Mouse (Mus musculus) limb, embryonic 11.5 days (tissue): ENCODE results near the gene B4galnt1. TPM values are rescaled to one million over a fixed set of nuclear protein-coding genes. Genes with fewer than 3 reads are reported as not detected.

ENCODE experiments used
- ATAC-seq: fragments of 200-750 bp; cut with Nextera tagmentation; 2 replicates; pipeline ENCODE4 v1.8.0; 2017; ENCODE audit warnings: low read depth; ENCODE audit not compliant: insufficient number of reproducible peaks, low FRiP score, low TSS enrichment
- DNase-seq: peaks from one replicate; pipeline ENCODE4 v3.0.0-alpha.2; 2015; ENCODE audit warnings: low spot score
- H3K27ac ChIP-seq: fragments of 300-500 bp; sonication (generic); replicated peaks from 2 replicates; pipeline ENCODE4 v1.5.1; 2014; ENCODE audit warnings: low read depth, mild to moderate bottlenecking, low read length
- H3K27me3 ChIP-seq: fragments of 300-500 bp; sonication (generic); 2 replicates; pipeline ENCODE4 v1.6.1; 2014; ENCODE audit warnings: mild to moderate bottlenecking, low read length, mixed read lengths; ENCODE audit not compliant: control insufficient read depth, insufficient read depth
- H3K36me3 ChIP-seq: fragments of 300-500 bp; sonication (generic); 2 replicates; pipeline ENCODE4 v1.6.1; 2014; ENCODE audit warnings: mild to moderate bottlenecking, low read length, moderate library complexity, mixed read lengths; ENCODE audit not compliant: control insufficient read depth, insufficient read depth
- H3K4me1 ChIP-seq: fragments of 300-500 bp; sonication (generic); 2 replicates; pipeline ENCODE4 v1.6.1; 2014; ENCODE audit warnings: low read length, mixed read lengths; ENCODE audit not compliant: control insufficient read depth, insufficient read depth
- H3K4me2 ChIP-seq: fragments of 300-500 bp; sonication (generic); 2 replicates; pipeline ENCODE4 v1.6.1; 2014; ENCODE audit warnings: low read depth, mild to moderate bottlenecking, moderate library complexity; ENCODE audit not compliant: severe bottlenecking
- H3K4me3 ChIP-seq: fragments of 300-500 bp; sonication (generic); 2 replicates; pipeline ENCODE4 v1.5.1; 2014; ENCODE audit warnings: low read depth, low read length
- H3K9ac ChIP-seq: fragments of 300-500 bp; sonication (generic); 2 replicates; pipeline ENCODE4 v1.6.1; 2014; ENCODE audit warnings: mild to moderate bottlenecking, low read length
- H3K9me3 ChIP-seq: fragments of 300-500 bp; sonication (generic); 2 replicates; pipeline ENCODE4 v1.6.1; 2016; ENCODE audit warnings: low read length; ENCODE audit not compliant: control insufficient read depth
- WGBS: fragments of 180-500 bp; shearing (Covaris S2); extraction: QIAGEN DNeasy Blood & Tissue Kit; methylation state at CpG from one replicate; pipeline ENCODE4 v1.1.7; 2014; 5-methylcytosine and 5-hydroxymethylcytosine counted together
- polyA plus RNA-seq: library from polyadenylated mRNA; unstranded; fragments of >200 nt; fragmentation: Nextera tagmentation; extraction: Ambion mirVana; gene quantifications from 2 replicates; pipeline ENCODE4 v1.2.1, GENCODE M21; 2014

B4galnt1 gene
- polyA plus RNA-seq, 1 experiment from 2014 or later = 3.4 TPM

DNA sequence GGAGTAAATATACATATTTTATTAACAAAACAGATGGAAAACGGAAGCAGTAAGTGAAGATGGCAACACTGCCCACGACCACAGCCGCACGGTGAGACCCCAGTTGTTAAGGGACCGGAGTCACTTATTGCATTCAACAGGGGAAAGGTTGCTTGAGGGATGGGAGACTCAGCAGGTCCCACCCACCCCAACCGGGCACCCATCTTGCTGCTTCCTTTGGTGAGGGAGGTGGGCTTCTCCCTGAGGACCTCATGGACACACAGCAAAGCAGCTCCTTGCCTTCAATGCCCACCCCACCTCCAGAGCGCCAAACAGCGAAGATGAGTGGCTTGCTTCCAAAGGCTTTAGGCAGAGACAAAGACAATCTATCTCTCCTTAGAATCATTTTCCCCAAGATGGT, 32.1 kb downstream of the B4galnt1 start:
- DNase-seq (no peak), ATAC-seq (no peak)
- H3K4me2 ChIP-seq = no peak overlapping the region
- H3K9me3 ChIP-seq = no peaks in the 10 kb centered on the region
- H3K36me3 ChIP-seq = peaks cover 21% of the 10 kb centered on the region; the same call in 1 of the 2 replicates
- H3K27ac ChIP-seq = no peak overlapping the region
- H3K4me3 ChIP-seq = no peak overlapping the region
- H3K4me1 ChIP-seq = peaks cover 13% of the 10 kb centered on the region
- no peaks in the 10 kb centered on the region for H3K27me3 ChIP-seq
- WGBS = 92% methylated on average over 8 of the region's 8 CpGs
- H3K9ac ChIP-seq = no peak overlapping the region

DNA sequence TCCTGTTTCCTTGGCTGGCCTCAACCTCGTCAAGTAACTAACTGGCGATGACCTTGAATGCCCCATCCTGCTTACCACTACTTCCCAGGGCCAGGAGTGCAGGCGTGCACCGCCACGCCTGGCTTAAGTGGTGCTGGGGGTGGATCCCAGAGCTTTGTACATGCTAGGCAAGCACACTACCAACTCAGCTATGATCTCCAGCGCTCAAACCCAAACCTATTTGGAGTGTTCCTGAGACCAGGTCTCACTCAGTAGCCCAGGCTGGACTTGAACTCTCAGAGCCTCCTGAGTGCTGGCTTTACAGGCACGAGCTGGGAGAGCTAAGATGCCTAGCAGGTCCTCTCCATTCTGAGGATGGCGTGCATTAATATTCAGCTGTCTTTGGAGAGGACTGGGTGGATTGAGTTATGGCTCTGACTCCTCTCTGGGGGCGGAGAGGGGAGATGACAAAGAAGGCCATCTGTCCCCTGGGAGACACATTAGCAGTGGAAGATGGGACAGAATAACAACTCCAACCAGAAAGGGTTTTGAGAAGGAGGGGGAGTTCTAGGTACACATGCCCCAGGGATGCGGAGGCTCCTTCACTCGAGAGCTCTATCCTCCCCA, 32.6 kb downstream of the B4galnt1 start:
- Histone ChIP-seq H3K27me3 (no peaks in the 10 kb centered on the region), H3K4me3 (no peak overlapping the region), H3K4me2 (no peak overlapping the region), H3K9me3 (no peaks in the 10 kb centered on the region), H3K9ac (no peak overlapping the region), H3K4me1 (peaks cover 13% of the 10 kb centered on the region), H3K27ac (no peak overlapping the region), H3K36me3 (peaks cover 23% of the 10 kb centered on the region; the same call in 1 of the 2 replicates)
- ATAC-seq = no peak
- DNase-seq = no peak
- WGBS = 91% methylated on average over 11 of the region's 11 CpGs

DNA sequence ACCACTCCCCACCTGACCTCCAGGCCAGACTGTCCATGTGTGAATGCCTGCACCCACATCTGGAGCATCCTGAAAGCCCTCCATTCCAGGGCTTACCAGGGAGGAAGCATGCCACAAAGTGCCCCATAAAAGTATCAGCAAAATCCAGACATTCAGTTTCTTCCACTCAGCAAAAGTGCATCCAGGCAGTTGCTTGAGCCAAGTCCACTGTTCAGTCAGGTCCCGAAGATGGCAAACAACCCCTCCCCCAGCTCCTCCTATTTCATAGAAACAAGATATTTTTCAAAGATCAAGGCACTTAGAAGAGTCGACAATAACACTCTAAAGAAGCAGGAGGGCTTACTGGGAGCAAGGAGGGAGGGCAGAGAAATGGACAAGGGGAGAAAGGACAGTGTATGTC, 33.5 kb downstream of the B4galnt1 start:
- DNase-seq (no peak), ATAC-seq (no peak)
- no peak overlapping the region for H3K27ac ChIP-seq
- H3K4me2 ChIP-seq = no peak overlapping the region
- WGBS = 70% methylated on average over 2 of the region's 2 CpGs
- no peak overlapping the region for H3K4me3 ChIP-seq
- no peaks in the 10 kb centered on the region for H3K27me3 ChIP-seq
- H3K9me3 ChIP-seq = no peaks in the 10 kb centered on the region
- no peak overlapping the region for H3K9ac ChIP-seq
- peaks cover 20% of the 10 kb centered on the region; the same call in 1 of the 2 replicates for H3K36me3 ChIP-seq
- peaks cover 13% of the 10 kb centered on the region for H3K4me1 ChIP-seq

DNA sequence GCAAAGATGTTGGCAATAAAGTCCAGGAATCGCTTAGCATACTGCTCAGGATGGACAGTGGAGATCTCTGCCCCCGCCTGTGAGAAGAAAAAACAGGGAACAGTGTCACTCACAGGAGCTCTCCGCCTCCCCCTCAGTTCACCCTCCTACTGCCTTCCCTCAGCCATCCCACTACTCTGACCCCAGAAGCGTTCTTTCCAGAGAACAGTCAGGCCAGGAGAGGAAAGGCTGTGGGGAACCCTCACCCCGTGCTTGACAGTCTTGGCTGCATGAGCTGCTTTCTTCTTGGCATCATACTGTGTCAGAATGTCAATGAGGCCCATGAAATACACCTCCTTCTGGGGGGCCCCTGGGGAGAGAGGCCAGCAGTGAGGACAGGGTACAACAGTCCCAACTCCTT, 34.0 kb downstream of the B4galnt1 start:
- no peak for DNase-seq
- WGBS = 74% methylated on average over 5 of the region's 5 CpGs
- peaks cover 23% of the 10 kb centered on the region for H3K36me3 ChIP-seq
- H3K27ac ChIP-seq = no peak overlapping the region
- H3K27me3 ChIP-seq = no peaks in the 10 kb centered on the region
- no peaks in the 10 kb centered on the region for H3K9me3 ChIP-seq
- peaks cover 13% of the 10 kb centered on the region for H3K4me1 ChIP-seq
- no peak overlapping the region for H3K9ac ChIP-seq
- no peak overlapping the region for H3K4me3 ChIP-seq
- ATAC-seq = no peak
- no peak overlapping the region for H3K4me2 ChIP-seq

DNA sequence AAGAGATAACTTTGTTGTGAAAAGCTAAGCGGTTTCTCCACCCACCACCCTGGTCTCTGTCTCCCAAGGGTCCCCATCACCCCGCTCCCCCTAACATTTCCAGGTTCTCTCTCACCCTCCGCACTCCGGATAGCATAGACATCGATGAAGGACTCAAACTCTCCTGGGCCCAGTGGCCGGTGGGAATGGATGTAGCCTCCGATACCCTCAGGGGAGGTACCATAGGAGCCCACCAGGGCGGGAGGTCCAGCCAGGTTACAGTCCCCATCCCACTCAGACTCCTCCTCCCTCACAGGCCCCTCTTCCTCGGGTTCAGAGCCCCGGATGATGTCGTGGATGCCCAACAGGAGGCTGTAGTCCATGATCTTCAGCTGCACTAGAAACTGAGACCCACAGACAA, 34.4 kb downstream of the B4galnt1 start:
- no peak overlapping the region for H3K9ac ChIP-seq
- H3K27me3 ChIP-seq = no peaks in the 10 kb centered on the region
- H3K27ac ChIP-seq = no peak overlapping the region
- ATAC-seq = no peak
- DNase-seq = no peak
- no peak overlapping the region for H3K4me2 ChIP-seq
- WGBS = 83% methylated on average over 11 of the region's 11 CpGs
- peaks cover 10% of the 10 kb centered on the region for H3K4me1 ChIP-seq
- H3K4me3 ChIP-seq = no peak overlapping the region
- H3K36me3 ChIP-seq = peaks cover 23% of the 10 kb centered on the region
- no peaks in the 10 kb centered on the region for H3K9me3 ChIP-seq

DNA sequence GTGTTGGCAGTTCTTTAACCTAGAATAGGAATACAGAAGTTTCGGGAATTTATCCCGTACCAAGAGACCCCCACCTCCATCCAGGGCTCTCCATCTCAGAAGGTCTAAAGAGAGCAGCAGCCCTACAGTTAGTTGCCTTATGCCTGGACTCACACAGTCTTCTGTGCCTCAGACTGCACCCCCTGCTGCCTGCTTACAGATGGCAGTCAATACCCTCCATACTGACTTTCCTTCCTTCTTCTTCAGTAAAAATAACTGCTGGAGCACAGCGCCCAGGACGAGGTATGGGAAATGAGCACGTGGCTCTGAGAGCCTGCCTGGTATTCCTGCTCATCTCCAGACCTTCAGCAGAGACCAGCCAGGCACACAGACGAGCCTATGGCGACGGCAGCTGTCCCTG, 35.3 kb downstream of the B4galnt1 start:
- WGBS = 87% methylated on average over 8 of the region's 8 CpGs
- no peak overlapping the region for H3K4me2 ChIP-seq

DNA sequence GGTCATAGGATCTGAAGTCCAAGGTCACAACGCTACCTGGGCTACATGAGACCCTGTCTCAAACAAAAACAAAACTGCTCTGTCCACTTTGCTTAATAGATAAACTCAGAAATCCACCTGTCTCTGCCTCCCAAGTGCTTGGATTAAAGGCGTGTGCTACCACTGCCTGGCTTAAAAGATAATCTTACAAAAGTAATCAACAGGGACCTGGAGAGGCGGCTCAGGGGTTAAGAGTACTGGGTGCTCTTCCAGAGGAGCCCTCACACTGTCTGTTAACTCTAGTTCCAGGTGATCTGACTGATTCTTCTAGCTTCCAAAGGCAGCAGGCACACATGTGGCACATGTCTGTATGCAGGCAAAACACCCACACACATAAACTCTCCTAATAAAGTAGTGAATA, 38.1 kb downstream of the B4galnt1 start:
- Histone ChIP-seq H3K27ac (no peak overlapping the region), H3K4me3 (no peak overlapping the region), H3K4me1 (no peaks in the 10 kb centered on the region), H3K9ac (no peak overlapping the region), H3K4me2 (no peak overlapping the region), H3K36me3 (peaks cover 23% of the 10 kb centered on the region), H3K9me3 (no peaks in the 10 kb centered on the region), H3K27me3 (no peaks in the 10 kb centered on the region)
- WGBS = 86% methylated on average over 3 of the region's 3 CpGs
- no peak for ATAC-seq
- no peak for DNase-seq

More for the DNA sequence above, 35.3 kb downstream of the B4galnt1 start:
- H3K4me1 ChIP-seq = peaks cover 6% of the 10 kb centered on the region
- no peaks in the 10 kb centered on the region for H3K27me3 ChIP-seq
- no peak for ATAC-seq
- H3K9ac ChIP-seq = no peak overlapping the region
- H3K27ac ChIP-seq = no peak overlapping the region
- no peak overlapping the region for H3K4me3 ChIP-seq
- no peak for DNase-seq
- H3K36me3 ChIP-seq = peaks cover 23% of the 10 kb centered on the region
- no peaks in the 10 kb centered on the region for H3K9me3 ChIP-seq

DNA sequence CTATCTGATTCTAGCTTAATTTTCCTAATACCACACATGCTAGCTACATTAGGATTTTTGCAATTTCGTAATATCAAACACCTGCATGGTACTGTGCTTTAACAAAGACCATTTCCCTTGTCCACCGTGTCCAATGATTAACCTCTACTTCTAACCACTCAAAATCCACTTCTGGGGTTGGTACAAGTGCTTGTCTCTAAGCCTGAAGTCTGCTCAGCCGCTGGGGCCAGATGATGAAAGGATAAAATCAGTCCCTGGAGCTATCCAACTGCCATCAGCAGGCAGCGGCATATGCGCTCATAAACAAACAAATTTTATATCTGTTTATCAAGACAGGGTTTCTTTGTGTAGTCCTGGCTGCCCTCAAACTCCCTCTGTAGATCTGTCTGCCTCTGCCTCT, 39.6 kb downstream of the B4galnt1 start:
- Histone ChIP-seq H3K4me2 (no peak overlapping the region), H3K4me3 (no peak overlapping the region), H3K4me1 (no peaks in the 10 kb centered on the region), H3K9me3 (no peaks in the 10 kb centered on the region), H3K27ac (no peak overlapping the region), H3K9ac (no peak overlapping the region), H3K27me3 (no peaks in the 10 kb centered on the region), H3K36me3 (peaks cover 16% of the 10 kb centered on the region)
- WGBS = 92% methylated on average over 5 of the region's 5 CpGs
- no peak for DNase-seq
- no peak for ATAC-seq

DNA sequence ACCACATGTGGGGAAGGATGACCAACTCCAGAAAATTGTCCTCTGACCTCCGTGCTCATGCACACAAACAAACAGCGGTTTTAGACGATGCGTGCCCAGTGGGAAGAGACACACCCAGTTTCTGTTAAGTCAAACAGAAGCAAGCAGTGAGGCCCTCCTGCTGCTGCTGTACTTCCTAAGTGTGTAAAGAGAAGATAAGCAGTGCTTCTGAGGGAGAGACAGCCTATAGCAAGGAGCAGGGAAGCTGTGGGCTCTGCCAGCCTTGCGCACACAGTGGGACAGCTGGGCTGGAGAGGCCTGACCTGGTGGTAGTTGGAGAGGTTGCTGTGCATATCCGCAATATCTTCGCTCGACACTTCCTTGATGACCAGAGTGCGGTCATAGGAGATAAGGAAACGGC, 40.3 kb downstream of the B4galnt1 start:
- ATAC-seq = no peak
- Histone ChIP-seq H3K4me3 (no peak overlapping the region), H3K9me3 (no peaks in the 10 kb centered on the region), H3K36me3 (peaks cover 13% of the 10 kb centered on the region), H3K27ac (no peak overlapping the region), H3K4me1 (no peaks in the 10 kb centered on the region), H3K4me2 (no peak overlapping the region), H3K9ac (no peak overlapping the region), H3K27me3 (no peaks in the 10 kb centered on the region)
- no peak for DNase-seq
- WGBS = 94% methylated on average over 10 of the region's 10 CpGs
